Mouse (Mus musculus): ENCODE data around the gene Pde4dip. TPM values are rescaled to one million over a fixed set of nuclear protein-coding genes. Genes with fewer than 3 reads are reported as not detected.

The Pde4dip gene
- polyA plus RNA-seq, 2 experiments, result 4.0 to 6.7 TPM

DNA sequence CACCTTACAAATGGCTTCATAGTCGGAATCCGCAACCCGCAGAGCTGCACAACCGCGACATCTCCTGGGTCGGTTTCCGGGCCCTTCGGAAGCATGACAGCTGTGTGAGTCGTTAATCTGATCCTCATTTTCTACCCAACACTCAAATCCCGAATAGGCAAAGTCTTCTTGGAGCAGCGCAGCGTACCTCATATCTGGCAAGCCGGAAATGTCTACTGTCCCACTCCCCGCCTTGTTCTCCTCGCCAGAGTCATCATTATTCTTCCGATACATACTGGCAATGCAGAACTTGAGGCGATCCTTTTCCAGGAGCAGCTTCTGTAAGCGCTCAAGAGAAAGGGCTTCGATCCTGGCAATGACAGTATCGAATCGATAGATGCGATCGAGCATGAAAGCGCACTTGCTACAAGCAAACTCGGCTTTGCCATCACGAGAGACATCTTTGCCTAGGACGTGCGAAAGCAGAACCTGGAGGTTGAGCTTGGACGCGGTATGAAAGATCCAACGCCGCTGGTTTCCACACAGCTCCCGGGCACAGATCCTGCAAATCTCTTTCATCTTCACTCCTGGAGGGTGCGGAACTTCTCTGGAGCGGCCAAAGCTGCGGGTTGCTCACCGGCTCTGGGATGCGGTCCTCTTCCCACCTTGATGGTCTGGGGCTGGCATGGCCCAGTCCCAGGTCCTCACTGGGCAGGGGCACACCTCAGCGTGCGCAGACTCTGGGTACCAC, 121.3 kb downstream of the Pde4dip start:
- DNase-seq (ENCODE audit: low read depth in 3 of 3, low spot score in 3 of 3) (no peak), ATAC-seq (ENCODE audit: insufficient read depth) (peak; percentile 63; the same call in 1 of the 2 replicates)
- Histone ChIP-seq H3K9me3 (ENCODE audit: control insufficient read depth, low read length) (no peaks in the 10 kb centered on the region), H3K36me3 (replicated peaks; ENCODE audit: control insufficient read depth, insufficient read depth, low read depth) (no peaks in the 10 kb centered on the region), H3K4me2 (ENCODE audit: low read depth) (peak overlapping the region; percentile 67), H3K9ac (replicated peaks) (peak overlapping the region; percentile 23; the same call in 1 of the 2 replicates), H3K27me3 (ENCODE audit: control insufficient read depth, insufficient read depth, low read length) (peaks cover 11% of the 10 kb centered on the region), H3K4me1 (replicated peaks; ENCODE audit: control insufficient read depth in 2 of 2, insufficient read depth in 2 of 2, low read length in 1 of 2) (peaks cover 0 to 4% of the 10 kb centered on the region in 2 experiments; a peak in 2 of 4 replicates), H3K27ac (no peak overlapping the region), H3K4me3 (ENCODE audit: insufficient read depth in 1 of 2, low read depth in 2 of 2, low read length in 2 of 2) (peak overlapping the region; percentile 52 to 65)
- WGBS (ENCODE audit: insufficient replicate concordance), result 7% methylated on average over 40 of the region's 40 CpGs
- TF ChIP-seq CTCF (IDR thresholded peaks at IDR 0.05; ENCODE audit: low read depth) (no peak), EP300 (IDR thresholded peaks at IDR 0.05; ENCODE audit: low read depth) (no peak)

- no peak overlapping the region for H3K27ac ChIP-seq
- H3K9me3 ChIP-seq (ENCODE audit: control insufficient read depth, low read length), result no peaks in the 10 kb centered on the region
- no peak overlapping the region for H3K9ac ChIP-seq (replicated peaks)
- H3K4me1 ChIP-seq (replicated peaks; ENCODE audit: control insufficient read depth in 2 of 2, insufficient read depth in 2 of 2, low read length in 1 of 2), result peaks cover 0 to 4% of the 10 kb centered on the region in 2 experiments; a peak in 2 of 4 replicates
- no peaks in the 10 kb centered on the region for H3K36me3 ChIP-seq (replicated peaks; ENCODE audit: control insufficient read depth, insufficient read depth, low read depth)
- H3K4me2 ChIP-seq (ENCODE audit: low read depth), result peak overlapping the region; percentile 67
- 52% methylated on average over 9 of the region's 9 CpGs for WGBS (ENCODE audit: insufficient replicate concordance)
- DNase-seq (ENCODE audit: low read depth in 3 of 3, low spot score in 3 of 3) (no peak), ATAC-seq (ENCODE audit: insufficient read depth) (no peak)
- peak overlapping the region; percentile 52 to 65 for H3K4me3 ChIP-seq (ENCODE audit: insufficient read depth in 1 of 2, low read depth in 2 of 2, low read length in 2 of 2)
- no peak for TF ChIP-seq CTCF (IDR thresholded peaks at IDR 0.05; ENCODE audit: low read depth)
- TF ChIP-seq EP300 (IDR thresholded peaks at IDR 0.05; ENCODE audit: low read depth), result no peak
- H3K27me3 ChIP-seq (ENCODE audit: control insufficient read depth, insufficient read depth, low read length), result peaks cover 11% of the 10 kb centered on the region
Observed at GRCm38 (mm10) chr3:97766459-97766858, 122.0 kb downstream of the Pde4dip start.

DNA sequence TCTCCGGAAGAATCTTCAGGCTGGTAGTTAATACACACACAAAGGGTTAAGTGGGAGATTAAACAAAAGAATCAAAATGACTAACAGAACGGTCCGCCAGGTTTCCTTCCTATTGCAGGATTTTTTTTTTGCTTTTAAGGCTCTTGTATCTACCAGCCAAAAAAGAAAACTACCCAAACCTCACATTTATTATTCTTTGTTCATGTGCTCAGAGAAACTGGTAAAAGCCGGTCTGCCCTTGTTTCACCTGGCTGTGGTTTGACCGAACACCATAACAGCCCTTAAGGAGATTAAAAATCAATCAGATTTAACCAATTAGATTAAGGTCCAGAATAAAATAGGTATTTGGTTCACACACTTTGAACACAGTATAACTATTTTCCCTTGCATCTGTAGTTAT, 124.4 kb downstream of the Pde4dip start:
- whole genome bisulfite sequencing (ENCODE audit: insufficient replicate concordance), result 67% methylated on average over 5 of the region's 5 CpGs
- Histone ChIP-seq H3K9me3 (ENCODE audit: control insufficient read depth, low read length) (no peaks in the 10 kb centered on the region), H3K27ac (no peak overlapping the region), H3K4me1 (replicated peaks; ENCODE audit: control insufficient read depth in 2 of 2, insufficient read depth in 2 of 2, low read length in 1 of 2) (peaks cover 0 to 4% of the 10 kb centered on the region in 2 experiments; a peak in 2 of 4 replicates), H3K4me2 (ENCODE audit: low read depth) (peak overlapping the region; percentile 8; the same call in 1 of the 2 replicates), H3K4me3 (ENCODE audit: insufficient read depth in 1 of 2, low read depth in 2 of 2, low read length in 2 of 2) (no peak overlapping the region), H3K36me3 (replicated peaks; ENCODE audit: control insufficient read depth, insufficient read depth, low read depth) (no peaks in the 10 kb centered on the region), H3K27me3 (ENCODE audit: control insufficient read depth, insufficient read depth, low read length) (peaks cover 11% of the 10 kb centered on the region), H3K9ac (replicated peaks) (no peak overlapping the region)
- ATAC-seq (ENCODE audit: insufficient read depth) (no peak), DNase-seq (ENCODE audit: low read depth in 3 of 3, low spot score in 3 of 3) (no peak)
- TF ChIP-seq CTCF (IDR thresholded peaks at IDR 0.05; ENCODE audit: low read depth), result no peak
- TF ChIP-seq EP300 (IDR thresholded peaks at IDR 0.05; ENCODE audit: low read depth), result no peak

DNA sequence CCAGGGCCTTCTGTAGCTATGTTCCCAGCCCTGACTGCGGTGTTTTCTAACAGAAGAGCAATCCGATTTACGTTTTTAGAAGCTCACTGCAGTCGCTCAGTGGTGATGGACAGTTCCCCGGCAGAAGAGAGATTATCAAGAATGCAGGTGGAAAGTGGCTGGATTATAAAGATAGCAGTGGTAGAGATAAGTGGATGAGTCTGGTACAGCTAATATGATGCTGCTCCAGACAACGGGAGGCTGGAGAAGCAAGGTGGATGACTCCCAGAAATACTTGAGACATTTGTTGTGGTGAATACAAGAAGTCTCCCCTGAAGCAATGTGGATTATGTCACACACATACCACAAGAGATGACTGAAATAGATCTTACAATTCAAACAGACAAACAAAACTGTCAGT, 126.6 kb downstream of the Pde4dip start:
- no peak overlapping the region for H3K27ac ChIP-seq
- no peak overlapping the region for H3K4me3 ChIP-seq (ENCODE audit: insufficient read depth in 1 of 2, low read depth in 2 of 2, low read length in 2 of 2)
- no peak overlapping the region for H3K9ac ChIP-seq (replicated peaks)
- TF ChIP-seq EP300 (IDR thresholded peaks at IDR 0.05; ENCODE audit: low read depth) (no peak), CTCF (IDR thresholded peaks at IDR 0.05; ENCODE audit: low read depth) (no peak)
- DNase-seq (ENCODE audit: low read depth in 3 of 3, low spot score in 3 of 3) (no peak), ATAC-seq (ENCODE audit: insufficient read depth) (no peak)
- H3K9me3 ChIP-seq (ENCODE audit: control insufficient read depth, low read length), result no peaks in the 10 kb centered on the region
- H3K4me1 ChIP-seq (replicated peaks; ENCODE audit: control insufficient read depth in 2 of 2, insufficient read depth in 2 of 2, low read length in 1 of 2), result no peaks in the 10 kb centered on the region; a peak in 1 of 4 replicates
- 56% methylated on average over 6 of the region's 6 CpGs for WGBS (ENCODE audit: insufficient replicate concordance)
- H3K4me2 ChIP-seq (ENCODE audit: low read depth), result no peak overlapping the region
- H3K27me3 ChIP-seq (ENCODE audit: control insufficient read depth, insufficient read depth, low read length), result peaks cover 7% of the 10 kb centered on the region
- no peaks in the 10 kb centered on the region for H3K36me3 ChIP-seq (replicated peaks; ENCODE audit: control insufficient read depth, insufficient read depth, low read depth)

- no peak overlapping the region for H3K27ac ChIP-seq
- peaks cover 0 to 2% of the 10 kb centered on the region in 2 experiments; a peak in 1 of 4 replicates for H3K4me1 ChIP-seq (replicated peaks; ENCODE audit: control insufficient read depth in 2 of 2, insufficient read depth in 2 of 2, low read length in 1 of 2)
- H3K4me3 ChIP-seq (ENCODE audit: insufficient read depth in 1 of 2, low read depth in 2 of 2, low read length in 2 of 2), result no peak overlapping the region
- TF ChIP-seq CTCF (IDR thresholded peaks at IDR 0.05; ENCODE audit: low read depth), result no peak
- no peaks in the 10 kb centered on the region for H3K9me3 ChIP-seq (ENCODE audit: control insufficient read depth, low read length)
- 53% methylated on average over 5 of the region's 5 CpGs for WGBS (ENCODE audit: insufficient replicate concordance)
- no peak overlapping the region for H3K4me2 ChIP-seq (ENCODE audit: low read depth)
- ATAC-seq (ENCODE audit: insufficient read depth) (no peak), DNase-seq (ENCODE audit: low read depth in 3 of 3, low spot score in 3 of 3) (no peak)
- no peak overlapping the region for H3K9ac ChIP-seq (replicated peaks)
- H3K27me3 ChIP-seq (ENCODE audit: control insufficient read depth, insufficient read depth, low read length), result no peaks in the 10 kb centered on the region
- H3K36me3 ChIP-seq (replicated peaks; ENCODE audit: control insufficient read depth, insufficient read depth, low read depth), result no peaks in the 10 kb centered on the region
Observed at GRCm38 (mm10) chr3:97761168-97761567, 127.3 kb downstream of the Pde4dip start.
